Mouse (Mus musculus) embryonic facial prominence, embryonic 11.5 days (tissue): ENCODE measurements around the gene Nme8. TPM values are rescaled to one million over a fixed set of nuclear protein-coding genes. Genes with fewer than 3 reads are reported as not detected.
A peak's percentile ranks its signal among the peaks of the same experiment; 100 is the strongest.

Experiments
- ATAC-seq: fragments of 200-750 bp; cut with Nextera tagmentation; replicated peaks from 2 replicates; pipeline ENCODE4 v1.8.0; 2017; ENCODE audit warnings: low read depth; ENCODE audit not compliant: insufficient number of reproducible peaks, low FRiP score, low TSS enrichment
- DNase-seq: peaks from one replicate; pipeline ENCODE4 v3.0.0-alpha.2; 2015; ENCODE audit warnings: low spot score
- H3K27ac ChIP-seq: fragments of 300-500 bp; sonication (generic); replicated peaks from 2 replicates; pipeline ENCODE4 v1.5.1; 2014; ENCODE audit warnings: mild to moderate bottlenecking, low read depth, low read length, control low read depth
- H3K27me3 ChIP-seq: fragments of 300-500 bp; sonication (generic); 2 replicates; pipeline ENCODE4 v1.6.1; 2014; ENCODE audit warnings: mild to moderate bottlenecking, low read length, moderate library complexity, mixed read lengths; ENCODE audit not compliant: control insufficient read depth, insufficient read depth
- H3K36me3 ChIP-seq: fragments of 300-500 bp; sonication (generic); replicated peaks from 2 replicates; pipeline ENCODE4 v1.6.1; 2014; ENCODE audit warnings: low read depth, mild to moderate bottlenecking, low read length, moderate library complexity, mixed read lengths; ENCODE audit not compliant: control insufficient read depth, insufficient read depth
- H3K4me1 ChIP-seq: fragments of 300-500 bp; sonication (generic); 2 replicates; pipeline ENCODE4 v1.6.1; 2014; ENCODE audit warnings: low read length, mixed read lengths; ENCODE audit not compliant: control insufficient read depth, insufficient read depth
- H3K4me2 ChIP-seq: fragments of 300-500 bp; sonication (generic); 2 replicates; pipeline ENCODE4 v1.6.1; 2014; ENCODE audit warnings: low read depth, mild to moderate bottlenecking, control low read depth, low read length, moderate library complexity
- H3K4me3 ChIP-seq: fragments of 300-500 bp; sonication (generic); 2 replicates; pipeline ENCODE4 v1.5.1; 2014; ENCODE audit warnings: low read depth, low read length, control low read depth
- H3K9ac ChIP-seq: fragments of 300-500 bp; sonication (generic); replicated peaks from 2 replicates; pipeline ENCODE4 v1.6.1; 2014; ENCODE audit warnings: mild to moderate bottlenecking, control low read depth, low read length
- H3K9me3 ChIP-seq: fragments of 300-500 bp; sonication (generic); replicated peaks from 2 replicates; pipeline ENCODE4 v1.6.1; 2016; ENCODE audit warnings: mild to moderate bottlenecking, low read length, inconsistent platforms, mixed read lengths; ENCODE audit not compliant: control insufficient read depth
- WGBS: fragments of 180-500 bp; shearing (Covaris S2); extraction: QIAGEN DNeasy Blood & Tissue Kit; methylation state at CpG from one replicate; pipeline ENCODE4 v1.1.7; 2014; 5-methylcytosine and 5-hydroxymethylcytosine counted together
- polyA plus RNA-seq: library from polyadenylated mRNA; unstranded; fragments of >200 nt; fragmentation: Nextera tagmentation; extraction: Ambion mirVana; gene quantifications from 2 replicates; pipeline ENCODE4 v1.2.1, GENCODE M21; 2014

Nme8 gene
- polyA plus RNA-seq, 1 experiment from 2014 or later = not detected

DNA sequence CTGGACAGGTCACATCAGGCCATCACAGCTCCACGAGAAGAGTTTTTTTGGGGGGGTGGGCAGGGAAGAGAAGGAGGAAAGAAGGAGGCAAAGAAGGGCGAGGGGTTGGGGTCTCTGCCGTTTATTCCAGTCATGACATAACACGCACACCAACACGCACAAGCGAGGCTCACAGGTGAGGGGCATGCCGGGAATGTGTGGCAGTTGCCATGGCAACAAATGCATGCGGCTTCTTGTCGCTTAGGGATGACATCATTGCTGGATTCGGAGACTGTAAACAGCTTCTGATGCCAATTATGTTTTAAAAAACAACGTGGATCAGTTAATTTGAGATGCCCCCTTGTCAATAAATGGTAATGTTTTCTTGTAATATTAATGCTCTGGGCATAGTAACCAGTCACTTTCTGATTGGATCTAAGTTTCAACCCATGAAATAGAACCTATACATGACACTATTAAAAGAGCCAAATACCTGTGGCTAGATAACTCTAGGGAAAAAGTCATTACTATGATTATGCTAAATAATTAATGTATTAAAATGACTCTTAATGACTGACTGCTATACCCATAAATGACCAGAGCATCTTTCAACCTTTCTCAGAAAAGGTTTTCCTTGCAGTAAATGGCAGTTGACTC is 4.0 kb upstream of the Nme8 start:
- H3K4me3 ChIP-seq = no peak overlapping the region
- no peak overlapping the region for H3K9ac ChIP-seq
- no peaks in the 10 kb centered on the region for H3K27me3 ChIP-seq
- no peak overlapping the region for H3K4me2 ChIP-seq
- no peaks in the 10 kb centered on the region for H3K9me3 ChIP-seq
- DNase-seq (no peak), ATAC-seq (no peak)
- H3K27ac ChIP-seq = no peak overlapping the region
- no peaks in the 10 kb centered on the region for H3K36me3 ChIP-seq
- no peaks in the 10 kb centered on the region for H3K4me1 ChIP-seq
- 79% methylated on average over 11 of the region's 11 CpGs for WGBS

DNA sequence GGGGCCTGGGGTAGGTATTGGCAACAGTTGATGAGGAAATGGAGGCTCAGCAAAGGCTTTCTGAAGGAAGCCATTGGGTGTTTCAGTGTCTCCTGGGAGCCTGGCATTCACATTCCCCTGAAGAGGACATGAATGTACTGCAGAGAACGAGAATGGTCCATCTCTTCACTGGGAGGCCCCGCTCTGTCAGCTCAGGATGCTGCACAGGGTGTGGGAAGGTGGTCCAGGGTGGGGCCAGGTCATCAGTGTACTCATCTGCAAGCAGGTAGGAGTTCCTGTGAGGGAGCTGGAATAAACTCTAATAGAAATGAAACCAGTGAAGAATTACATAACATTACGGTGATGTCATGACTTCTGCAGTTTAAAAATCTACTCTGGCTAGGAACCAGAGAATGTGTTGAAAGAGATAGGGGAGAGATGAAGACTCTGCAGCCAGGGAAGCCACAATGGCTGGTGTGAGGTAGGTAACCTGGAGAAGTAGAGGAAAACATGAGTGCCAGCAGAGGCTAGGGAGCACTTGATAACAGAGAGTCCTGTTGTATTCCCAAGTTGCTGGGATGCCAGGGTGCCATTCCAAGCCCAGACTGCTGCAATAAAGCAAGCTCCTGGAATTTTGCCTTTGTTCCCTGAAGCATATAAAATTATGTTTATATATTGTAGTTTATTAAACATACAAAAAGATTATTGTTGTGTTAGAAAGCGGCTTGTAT is 3.3 kb upstream of the Nme8 start:
- H3K4me1 ChIP-seq = no peaks in the 10 kb centered on the region
- H3K27me3 ChIP-seq = no peaks in the 10 kb centered on the region
- ATAC-seq (no peak), DNase-seq (no peak)
- H3K36me3 ChIP-seq = no peaks in the 10 kb centered on the region
- no peak overlapping the region for H3K4me2 ChIP-seq
- WGBS = 87% methylated on average over 4 of the region's 4 CpGs
- H3K9ac ChIP-seq = no peak overlapping the region
- no peaks in the 10 kb centered on the region for H3K9me3 ChIP-seq
- H3K27ac ChIP-seq = no peak overlapping the region
- H3K4me3 ChIP-seq = no peak overlapping the region

DNA sequence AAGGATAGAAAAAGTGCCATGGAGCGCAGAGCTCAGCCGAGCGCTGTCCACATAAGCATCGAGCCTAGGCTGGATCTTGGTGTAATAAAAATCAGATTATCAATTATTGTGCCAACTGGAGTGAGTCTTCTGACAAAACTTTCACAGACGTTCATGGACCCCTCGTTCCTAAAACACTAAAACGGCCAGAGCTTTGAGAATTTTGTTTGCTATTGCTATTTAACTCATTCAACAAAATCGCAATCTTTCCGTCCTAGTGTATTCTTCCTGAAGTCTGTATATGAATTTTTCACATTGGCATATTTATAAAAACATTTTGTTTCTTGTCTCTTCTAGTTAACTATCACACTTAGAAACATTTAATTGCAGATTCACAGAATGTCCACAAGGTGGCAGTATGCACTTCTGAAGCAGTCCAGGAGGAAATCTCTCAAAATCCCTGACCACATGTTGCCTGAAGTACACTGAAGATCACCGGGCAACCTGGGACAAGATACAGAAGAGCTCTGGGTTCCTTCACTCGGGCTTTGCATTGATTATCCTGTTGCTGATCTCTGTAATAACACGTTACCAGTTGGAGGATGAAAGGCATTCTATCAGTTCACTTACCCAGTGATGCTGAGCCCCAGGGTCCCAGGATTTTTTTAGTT is 1.1 kb upstream of the Nme8 start:
- DNase-seq = peak; percentile 77
- Histone ChIP-seq H3K9ac (no peak overlapping the region), H3K27me3 (no peaks in the 10 kb centered on the region), H3K9me3 (no peaks in the 10 kb centered on the region), H3K4me2 (no peak overlapping the region), H3K27ac (no peak overlapping the region), H3K36me3 (no peaks in the 10 kb centered on the region), H3K4me1 (no peaks in the 10 kb centered on the region), H3K4me3 (no peak overlapping the region)
- 0 out of 2 replicates have a peak, but pooled peaks have one; percentile 51 for ATAC-seq
- 24% methylated on average over 12 of the region's 12 CpGs for WGBS

- no peak for DNase-seq
- no peak overlapping the region for H3K4me3 ChIP-seq
- no peak overlapping the region for H3K4me2 ChIP-seq
- 79% methylated on average over 6 of the region's 6 CpGs for WGBS
- H3K27ac ChIP-seq = no peak overlapping the region
- no peaks in the 10 kb centered on the region for H3K4me1 ChIP-seq
- no peaks in the 10 kb centered on the region for H3K9me3 ChIP-seq
- ATAC-seq = no peak
- H3K36me3 ChIP-seq = no peaks in the 10 kb centered on the region
- H3K27me3 ChIP-seq = no peaks in the 10 kb centered on the region
- H3K9ac ChIP-seq = no peak overlapping the region
Observed at GRCm38 (mm10) chr13:19690417-19690816, 7.2 kb downstream of the Nme8 start.

- no peaks in the 10 kb centered on the region for H3K36me3 ChIP-seq
- ATAC-seq = no peak
- H3K9ac ChIP-seq = no peak overlapping the region
- no peaks in the 10 kb centered on the region for H3K4me1 ChIP-seq
- no peak overlapping the region for H3K4me3 ChIP-seq
- DNase-seq = no peak
- H3K9me3 ChIP-seq = no peaks in the 10 kb centered on the region
- H3K27ac ChIP-seq = no peak overlapping the region
- 57% methylated on average over 3 of the region's 3 CpGs for WGBS
- H3K4me2 ChIP-seq = no peak overlapping the region
- H3K27me3 ChIP-seq = no peaks in the 10 kb centered on the region
Observed at GRCm38 (mm10) chr13:19689971-19690370, 7.6 kb downstream of the Nme8 start.

DNA sequence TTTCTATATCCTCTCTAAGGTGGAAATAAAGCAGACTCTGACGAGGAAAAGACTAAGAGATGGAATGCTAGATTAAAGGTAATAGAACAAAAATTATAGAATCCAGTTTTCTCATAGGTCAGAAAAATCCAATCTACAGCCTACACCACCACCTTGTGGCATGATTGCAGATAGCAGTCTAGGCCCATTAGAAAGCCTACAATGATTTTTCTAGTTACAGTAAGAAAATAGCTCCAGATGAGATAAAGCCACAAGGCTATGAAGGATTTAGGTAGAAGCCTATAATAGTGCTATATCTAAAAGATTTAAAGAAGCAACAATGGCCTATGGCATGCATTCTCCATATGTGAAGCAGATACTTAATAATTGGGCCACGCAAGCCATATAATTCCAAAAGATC is 13.6 kb downstream of the Nme8 start:
- ATAC-seq (no peak), DNase-seq (peak; percentile 61)
- no peaks in the 10 kb centered on the region for H3K36me3 ChIP-seq
- H3K9me3 ChIP-seq = no peaks in the 10 kb centered on the region
- H3K4me2 ChIP-seq = no peak overlapping the region
- no peaks in the 10 kb centered on the region for H3K4me1 ChIP-seq
- H3K27me3 ChIP-seq = no peaks in the 10 kb centered on the region
- 60% methylated on average over 2 of the region's 2 CpGs for WGBS
- H3K4me3 ChIP-seq = no peak overlapping the region
- no peak overlapping the region for H3K27ac ChIP-seq
- H3K9ac ChIP-seq = no peak overlapping the region

DNA sequence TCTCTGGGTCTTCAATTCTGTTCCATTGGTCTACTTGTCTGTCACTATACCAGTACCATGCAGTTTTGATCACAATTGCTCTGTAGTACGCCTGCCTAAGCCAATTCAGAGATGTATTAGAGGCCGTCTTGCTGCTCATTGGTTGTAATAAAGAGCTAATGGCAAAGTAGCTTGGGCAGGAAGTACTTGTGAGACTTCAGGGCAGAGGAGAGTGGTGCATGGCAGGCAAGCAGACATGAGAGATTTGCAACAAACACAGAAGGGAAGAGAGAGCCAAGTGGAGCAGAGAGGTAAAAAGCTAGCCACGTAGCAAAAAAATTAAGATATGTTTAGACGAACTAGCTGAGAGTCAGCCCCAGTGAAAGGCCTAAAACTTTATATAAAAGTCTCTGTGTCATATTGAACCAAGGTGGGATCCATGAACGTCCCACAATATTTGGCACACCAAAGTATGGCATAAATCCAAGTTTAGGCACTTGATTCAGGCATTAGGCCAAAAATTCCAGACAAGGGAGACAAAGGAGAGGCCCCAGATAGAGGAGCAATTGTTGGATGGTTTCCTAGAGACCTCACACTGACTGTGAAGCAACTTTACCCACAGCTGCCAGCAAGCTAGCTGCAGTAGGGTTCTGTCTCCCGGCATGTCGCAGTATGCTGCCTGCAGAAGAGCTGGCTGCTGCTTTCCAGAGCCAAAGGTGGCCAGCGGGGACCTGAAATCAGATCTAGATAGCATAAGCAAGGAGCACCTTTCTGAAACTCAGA is 14.5 kb downstream of the Nme8 start:
- Histone ChIP-seq H3K9ac (no peak overlapping the region), H3K36me3 (no peaks in the 10 kb centered on the region), H3K9me3 (no peaks in the 10 kb centered on the region), H3K27ac (no peak overlapping the region), H3K4me2 (no peak overlapping the region), H3K4me3 (no peak overlapping the region), H3K4me1 (no peaks in the 10 kb centered on the region), H3K27me3 (no peaks in the 10 kb centered on the region)
- 71% methylated on average over 8 of the region's 8 CpGs for WGBS
- ATAC-seq = no peak
- no peak for DNase-seq
